Mouse (Mus musculus): Measurements from ENCODE around the gene Engase.

Gene Engase

GRCm38 (mm10) chr11:118476396-118477373 is at the start of gene Engase:
TSS of gene Engase (plus strand) at chr11:118476829.
- peak; percentile 97 to 98 for DNase-seq

- DNase-seq = no peak
These were observed 49.3 kb upstream of the Engase start for GRCm38 (mm10) chr11:118427266-118427779.

- no peak for DNase-seq
These were observed 48.6 kb upstream of the Engase start, which contains the start of gene C1qtnf1 for GRCm38 (mm10) chr11:118427986-118428385. TSS of gene C1qtnf1 (plus strand) at chr11:118428203.

GRCm38 (mm10) chr11:118428460-118428868 is 48.2 kb upstream of the Engase start:
- DNase-seq = no peak

GRCm38 (mm10) chr11:118428944-118429709 is 47.5 kb upstream of the Engase start:
- no peak for DNase-seq

- no peak for DNase-seq
These were observed 46.2 kb upstream of the Engase start for GRCm38 (mm10) chr11:118430291-118430885.

- DNase-seq = no peak
These were observed 45.3 kb upstream of the Engase start for GRCm38 (mm10) chr11:118431100-118431948.

- no peak for DNase-seq
These were observed 43.2 kb upstream of the Engase start for GRCm38 (mm10) chr11:118433398-118433868.

- no peak for DNase-seq
These were observed 42.5 kb upstream of the Engase start for GRCm38 (mm10) chr11:118434093-118434492.

GRCm38 (mm10) chr11:118436471-118436935 is 40.1 kb upstream of the Engase start:
- DNase-seq = peak; percentile 70 to 77

- DNase-seq = no peak
These were observed 37.8 kb upstream of the Engase start for GRCm38 (mm10) chr11:118438665-118439414.

GRCm38 (mm10) chr11:118442691-118443090 is 33.9 kb upstream of the Engase start:
- no peak for DNase-seq

GRCm38 (mm10) chr11:118443201-118443970 is 33.2 kb upstream of the Engase start:
- peak; percentile 46 to 71 for DNase-seq

- DNase-seq = peak in 1 of 2 experiments; percentile 55
These were observed 30.8 kb upstream of the Engase start for GRCm38 (mm10) chr11:118445843-118446242.

- DNase-seq = no peak
These were observed 29.3 kb upstream of the Engase start for GRCm38 (mm10) chr11:118447346-118447745.

- DNase-seq = no peak
These were observed 28.2 kb upstream of the Engase start for GRCm38 (mm10) chr11:118448385-118448784.

- no peak for DNase-seq
These were observed 25.4 kb upstream of the Engase start for GRCm38 (mm10) chr11:118451211-118451610.

- no peak for DNase-seq
These were observed 23.7 kb upstream of the Engase start for GRCm38 (mm10) chr11:118452955-118453354.

GRCm38 (mm10) chr11:118453886-118454671 is 22.6 kb upstream of the Engase start:
- DNase-seq = no peak
